In the genomic region with DNA sequence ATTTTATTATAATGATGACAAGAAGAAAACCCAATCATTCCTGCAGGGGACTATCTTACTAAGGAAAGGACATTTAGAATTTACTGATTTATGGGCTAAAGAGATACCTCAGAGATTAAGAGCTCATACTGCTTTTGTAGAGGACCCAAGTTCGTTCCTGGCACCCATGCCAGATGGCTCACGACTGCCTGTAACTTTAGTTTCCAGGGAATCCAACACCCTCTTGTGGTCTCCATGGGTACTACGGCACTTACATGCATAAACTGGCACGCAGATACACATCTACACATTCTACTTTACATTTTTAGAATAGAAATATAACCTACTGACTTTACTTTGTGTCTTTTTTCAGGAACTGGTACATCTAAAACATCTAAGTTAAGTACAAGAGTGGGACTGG, we compare ENCODE assay signal across 10 mouse cellular contexts. TPM values are rescaled to one million over a fixed set of nuclear protein-coding genes. Genes with fewer than 3 reads are reported as not detected.
A peak's percentile ranks its signal among the peaks of the same experiment; 100 is the strongest.
DNase-seq lines count a peak whose midpoint lies in the region; TF ChIP-seq lines count a peak whose summit lies in the region.
"Had no signal": no experiment of that assay in that cellular context is flagged by ENCODE, and none has a peak within 500 bp of the region (broad histone marks: within the 10 kb centered on the region; RNA-seq: fewer than 3 reads in every experiment).

No protein-coding gene starts in this region.

- H3K27me3 ChIP-seq in heart, adult 2 months (ENCODE audit: control insufficient read depth, insufficient read depth, low read length) = no peaks in the 10 kb centered on the region
- H3K27me3 ChIP-seq: embryonic facial prominence, embryonic 13.5 days had no signal

- peak in 1 of 2 experiments; percentile 4 for DNase-seq in heart, adult 2 months
- DNase-seq in heart, adult 9 months (ENCODE audit: low spot score in 2 of 2) = no peak
- peak; percentile 40 for DNase-seq in kidney, postnatal 10 days
- no peak for DNase-seq in kidney, postnatal 4 days
- DNase-seq in 3T3-L1 (ENCODE audit: low read depth, low spot score) = peak; percentile 24
- DNase-seq in brain, embryonic 14.5 days (ENCODE audit: low read depth) = no peak
- no peak for DNase-seq in layer of hippocampus, adult 18-20 months (ENCODE audit: low spot score in 2 of 2)
- DNase-seq in yolk sac, embryonic 10.5 days (ENCODE audit: low spot score) = no peak

- H3K9ac ChIP-seq in heart, adult 2 months (ENCODE audit: low read depth, low read length) = no peak overlapping the region
- H3K9ac ChIP-seq: embryonic facial prominence, embryonic 13.5 days had no signal

- peak; percentile 66 for TF ChIP-seq CTCF in heart, adult 2 months (IDR thresholded peaks at IDR 0.05)
- peak; percentile 36; the same call in 1 of the 2 replicates for TF ChIP-seq CTCF in brain, embryonic 14.5 days (IDR thresholded peaks at IDR 0.05; ENCODE audit: borderline replicate concordance, extremely low read depth, insufficient read depth, insufficient read length)

- TF ChIP-seq EP300 in heart, adult 2 months (IDR thresholded peaks at IDR 0.05; ENCODE audit: insufficient read depth, low read depth, low read length) = no peak

- WGBS in heart, adult 2 months = 78% methylated on average over 4 of the region's 4 CpGs

- peaks cover 6% of the 10 kb centered on the region for H3K79me2 ChIP-seq in heart, adult 2 months (replicated peaks; ENCODE audit: control insufficient read depth, insufficient read depth, low read length)

- peaks cover 12% of the 10 kb centered on the region for H3K4me1 ChIP-seq in heart, adult 2 months (ENCODE audit: control insufficient read depth, insufficient read depth, low read length)
- H3K4me1 ChIP-seq: embryonic facial prominence, embryonic 13.5 days had no signal

- intact Hi-C loops in heart, adult 2 months (cut with DNase I) = loop anchor here (5.0 kb wide), 2 partner anchors 35 kb away; no protein-coding TSS in a partner anchor

- H3K27ac ChIP-seq in heart, adult 2 months = peak overlapping the region; percentile 85
- H3K27ac ChIP-seq: embryonic facial prominence, embryonic 13.5 days; macrophage had no signal

- H3K36me3 ChIP-seq in heart, adult 2 months (ENCODE audit: control insufficient read depth, insufficient read depth, low read length) = peaks cover 36% of the 10 kb centered on the region

- no peak for TF ChIP-seq POLR2A in heart, adult 2 months (IDR thresholded peaks at IDR 0.05; ENCODE audit: insufficient read depth, low read depth, low read length)
- no peak for TF ChIP-seq POLR2A in brain, embryonic 14.5 days (IDR thresholded peaks at IDR 0.05; ENCODE audit: borderline replicate concordance, extremely low read depth, insufficient read depth, insufficient read length, poor library complexity, severe bottlenecking)

- H3K4me3 ChIP-seq in heart, adult 2 months = no peak overlapping the region
- H3K4me3 ChIP-seq: embryonic facial prominence, embryonic 13.5 days had no signal

RNA-seq across cellular contexts. Expression of a gene that starts 37.2 kb away (rescaled TPM):
- 100 to 1,000 TPM; 230 to 250 TPM for total RNA-seq in heart, adult 2 months (2021)
- 80.7 and 175 TPM in 2 replicates for polyA plus RNA-seq in heart, adult 2 months (2012; rRNA removed)
- polyA plus RNA-seq in brain, embryonic 14.5 days (2012; rRNA removed) = 44.8 and 46.3 TPM in 2 replicates
- 100 to 1,000 TPM in 1 of 2 experiments, 10 to 100 TPM in 1; 96.7 to 103 TPM for total RNA-seq in layer of hippocampus, adult 18-20 months (2021)
- polyA plus RNA-seq: macrophage had no signal

Comparison
In these comparisons a context has a peak if more than half of its experiments do, and no peak if none do; other contexts are left out.
1. DNase-seq: peak in kidney, postnatal 10 days (single experiment) and 3T3-L1 (single experiment); none in heart, adult 9 months (0 of 2), kidney, postnatal 4 days (0 of 2), brain, embryonic 14.5 days (single experiment), layer of hippocampus, adult 18-20 months (0 of 2) and yolk sac, embryonic 10.5 days (single experiment).